ENCODE assay signal across 17 mouse cellular contexts in genomic region chr3:79015621-79016474, GRCm38 (mm10).
DNase-seq lines count a peak whose midpoint lies in the region; ATAC-seq lines count a peak whose summit lies in the region.
"Had no signal": no experiment of that assay in that cellular context is flagged by ENCODE, and none has a peak within 500 bp of the region (broad histone marks: within the 10 kb centered on the region; RNA-seq: fewer than 3 reads in every experiment).

No protein-coding gene starts in this region.

- 89% methylated on average over 9 of the region's 9 CpGs for WGBS in embryonic facial prominence, embryonic 10.5 days

- no peaks in the 10 kb centered on the region for H3K27me3 ChIP-seq in embryonic facial prominence, embryonic 10.5 days (replicated peaks; ENCODE audit: low read depth, poor library complexity, severe bottlenecking)
- H3K27me3 ChIP-seq: lung, embryonic 15.5 days; midbrain, embryonic 15.5 days had no signal

- no peaks in the 10 kb centered on the region for H3K9me3 ChIP-seq in embryonic facial prominence, embryonic 10.5 days
- H3K9me3 ChIP-seq: forebrain, embryonic 10.5 days; heart, embryonic 10.5 days; lung, embryonic 15.5 days; midbrain, embryonic 15.5 days had no signal

- ATAC-seq in frontal cortex, adult (ENCODE audit: low TSS enrichment), result peak; percentile 97
- ATAC-seq: hindbrain, embryonic 16.5 days; midbrain, embryonic 15.5 days had no signal

- H3K27ac ChIP-seq in embryonic facial prominence, embryonic 10.5 days (replicated peaks), result no peak overlapping the region
- H3K27ac ChIP-seq: forebrain, embryonic 10.5 days; heart, embryonic 10.5 days; lung, embryonic 15.5 days; midbrain, embryonic 15.5 days had no signal

- H3K36me3 ChIP-seq in embryonic facial prominence, embryonic 10.5 days (replicated peaks), result no peaks in the 10 kb centered on the region
- H3K36me3 ChIP-seq: forebrain, embryonic 10.5 days; heart, embryonic 10.5 days; lung, embryonic 15.5 days; midbrain, embryonic 15.5 days had no signal

- intact Hi-C loops in left cerebral cortex, postnatal 25 days (cut with DNase I), result loop anchor here (2.0 kb wide), 1 partner anchor 129 kb away; no protein-coding TSS in a partner anchor

- no peaks in the 10 kb centered on the region for H3K4me1 ChIP-seq in embryonic facial prominence, embryonic 10.5 days
- H3K4me1 ChIP-seq: forebrain, embryonic 10.5 days; heart, embryonic 10.5 days; lung, embryonic 15.5 days; midbrain, embryonic 15.5 days had no signal

- no peak for DNase-seq in frontal cortex, postnatal 10 days (ENCODE audit: low spot score in 2 of 2)
- DNase-seq in MN1 (ENCODE audit: low spot score), result peak; percentile 56
- peak; percentile 43 for DNase-seq in layer of hippocampus, adult 9-10 months (ENCODE audit: low spot score)
- peak; percentile 54 to 92 for DNase-seq in left cerebral cortex, postnatal 25 days (ENCODE audit: low spot score in 2 of 2)
- no peak for DNase-seq in c-Kit-positive CD71-positive TER-119-positive erythroid progenitor cells, embryonic 14.5 days (ENCODE audit: low spot score)
- DNase-seq in embryonic facial prominence, embryonic 10.5 days (ENCODE audit: low spot score), result no peak
- no peak for DNase-seq in testis, postnatal 10 days (ENCODE audit: low spot score)
- DNase-seq: cerebellum, adult 11-12 months; gastrocnemius, postnatal 10 days; heart, postnatal 14 days; kidney, adult 8-10 months had no signal

- no peak overlapping the region for H3K4me3 ChIP-seq in embryonic facial prominence, embryonic 10.5 days
- H3K4me3 ChIP-seq: forebrain, embryonic 10.5 days; heart, embryonic 10.5 days; lung, embryonic 15.5 days; midbrain, embryonic 15.5 days had no signal

Comparison
In these comparisons a context has a peak if more than half of its experiments do, and no peak if none do; other contexts are left out.
1. DNase-seq: peak in MN1 (single experiment), layer of hippocampus, adult 9-10 months (single experiment) and left cerebral cortex, postnatal 25 days (2 of 2); none in frontal cortex, postnatal 10 days (0 of 2), c-Kit-positive CD71-positive TER-119-positive erythroid progenitor cells, embryonic 14.5 days (single experiment), embryonic facial prominence, embryonic 10.5 days (single experiment) and testis, postnatal 10 days (single experiment).